Mouse (Mus musculus) ovary, postnatal 14 days (tissue): ENCODE measurements at regions not wholly inside any gene's neighbourhood (a gene's known extent, or its start where the extent isn't known, plus 50 kb on each side); places are given as distances from the start of the nearest gene placed in this dataset.

Experiments
- DNase-seq: peaks from one replicate; pipeline ENCODE4 v3.0.0; 2022; ENCODE audit warnings: low spot score

GRCm38 (mm10) chr14:90488301-90488700 lies 2017.1 kb upstream of the Pcdh20 start:
- DNase-seq = no peak

GRCm38 (mm10) chr14:90447971-90448370 lies 1976.8 kb upstream of the Pcdh20 start:
- no peak for DNase-seq

GRCm38 (mm10) chr14:90432874-90433543 lies 1961.8 kb upstream of the Pcdh20 start:
- DNase-seq = peak; percentile 50

GRCm38 (mm10) chr14:90412707-90413106 lies 1941.5 kb upstream of the Pcdh20 start:
- DNase-seq = no peak

- DNase-seq = no peak
Observed at GRCm38 (mm10) chr14:90406350-90406749, 1935.2 kb upstream of the Pcdh20 start.

- DNase-seq = no peak
Observed at GRCm38 (mm10) chr14:90405476-90405875, 1934.3 kb upstream of the Pcdh20 start.

- no peak for DNase-seq
Observed at GRCm38 (mm10) chr14:90367256-90367936, 1896.2 kb upstream of the Pcdh20 start.

- DNase-seq = no peak
Observed at GRCm38 (mm10) chr14:90334541-90334940, 1863.3 kb upstream of the Pcdh20 start.

- peak; percentile 13 for DNase-seq
Observed at GRCm38 (mm10) chr14:90295456-90295855, 1824.3 kb upstream of the Pcdh20 start.

- DNase-seq = no peak
Observed at GRCm38 (mm10) chr14:90246042-90246441, 1774.8 kb upstream of the Pcdh20 start.

GRCm38 (mm10) chr14:90232661-90233060 lies 1761.5 kb upstream of the Pcdh20 start:
- DNase-seq = no peak

GRCm38 (mm10) chr14:90200294-90200693 lies 1729.1 kb upstream of the Pcdh20 start:
- no peak for DNase-seq

- no peak for DNase-seq
Observed at GRCm38 (mm10) chr14:90197791-90198190, 1726.6 kb upstream of the Pcdh20 start.

- no peak for DNase-seq
Observed at GRCm38 (mm10) chr14:90172729-90173128, 1701.5 kb upstream of the Pcdh20 start.
